ENCODE assay signal across 8 mouse cellular contexts in the genomic region with DNA sequence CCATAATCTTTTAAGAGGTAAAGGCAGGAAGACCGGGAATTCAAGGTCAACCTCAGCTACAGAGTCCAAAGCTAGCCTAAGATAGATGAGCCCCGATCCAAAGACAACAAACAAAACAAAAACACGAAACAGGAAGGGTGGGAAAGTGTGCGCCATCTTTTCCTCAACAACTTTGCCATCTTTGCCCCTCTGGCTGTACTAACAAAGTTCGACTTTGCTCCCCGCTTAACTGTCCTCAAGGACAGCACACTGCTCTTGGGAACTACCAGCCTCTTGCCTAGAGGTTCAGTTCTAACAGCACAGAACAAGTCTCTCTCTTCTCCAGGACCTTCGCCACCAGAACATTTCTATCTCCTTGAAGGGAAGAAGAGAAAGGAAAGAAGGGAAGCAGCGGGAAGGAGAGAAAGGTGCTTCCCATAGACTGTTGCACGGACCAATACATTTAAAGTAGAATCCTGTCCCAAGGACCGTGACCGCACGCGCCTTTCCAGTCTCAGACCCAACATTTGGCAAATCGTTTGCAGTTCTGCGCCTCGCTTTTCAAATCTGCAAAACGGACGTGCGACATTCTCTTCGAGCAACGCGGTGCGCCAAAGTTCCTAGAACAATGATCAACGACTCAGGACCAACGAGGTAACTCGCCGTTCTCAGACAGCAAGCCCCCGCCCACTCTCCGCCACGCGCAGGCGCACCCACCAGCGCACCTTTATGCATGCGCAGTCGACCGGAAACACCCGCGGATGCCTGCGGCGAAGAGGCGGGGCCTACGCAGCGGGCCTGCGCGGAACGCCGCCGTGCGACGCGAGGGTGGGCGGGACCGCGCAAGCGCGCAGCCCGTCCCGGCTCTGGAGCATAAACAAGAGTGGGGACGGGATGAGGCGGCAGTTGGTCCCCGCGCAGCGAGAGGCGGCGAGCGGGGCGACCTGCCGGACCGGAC. TPM values are rescaled to one million over a fixed set of nuclear protein-coding genes. Genes with fewer than 3 reads are reported as not detected.
DNase-seq lines count a peak whose midpoint lies in the region; ATAC-seq and TF ChIP-seq lines count a peak whose summit lies in the region.

No protein-coding gene starts in this region.

- H3K4me1 ChIP-seq in ES-E14 (ENCODE audit: control insufficient read depth in 2 of 2, insufficient read depth in 2 of 2, low read length in 2 of 2, poor library complexity in 1 of 2): peaks cover 0 to 10% of the 10 kb centered on the region in 2 experiments; a peak in 2 of 4 replicates
- H3K4me1 ChIP-seq in forebrain, embryonic 16.5 days (replicated peaks; ENCODE audit: control insufficient read depth, insufficient read depth, low read length): peaks cover 14% of the 10 kb centered on the region
- peaks cover 11% of the 10 kb centered on the region for H3K4me1 ChIP-seq in lung, embryonic 15.5 days

- H3K9me3 ChIP-seq in ES-E14 (ENCODE audit: control insufficient read depth, insufficient read depth, low read depth, low read length): no peaks in the 10 kb centered on the region
- no peaks in the 10 kb centered on the region for H3K9me3 ChIP-seq in forebrain, embryonic 16.5 days (ENCODE audit: control insufficient read depth, low read length)
- H3K9me3 ChIP-seq in lung, embryonic 15.5 days: no peaks in the 10 kb centered on the region

- H3K9ac ChIP-seq in ES-E14 (ENCODE audit: insufficient read depth, low read depth, low read length, poor library complexity, severe bottlenecking): peak overlapping the region; percentile 90
- H3K9ac ChIP-seq in forebrain, embryonic 16.5 days (replicated peaks; ENCODE audit: low read depth, low read length): peak overlapping the region; percentile 82
- H3K9ac ChIP-seq in lung, embryonic 15.5 days: peak overlapping the region; percentile 93

- H3K4me3 ChIP-seq in ES-E14 (ENCODE audit: insufficient read depth in 1 of 2, low read depth in 1 of 2, low read length in 2 of 2, poor library complexity in 1 of 2, severe bottlenecking in 1 of 2): peak overlapping the region; percentile 82 to 93
- H3K4me3 ChIP-seq in forebrain, embryonic 16.5 days (replicated peaks; ENCODE audit: low read length): peak overlapping the region; percentile 82
- H3K4me3 ChIP-seq in lung, embryonic 15.5 days: peak overlapping the region; percentile 89

- no peaks in the 10 kb centered on the region for H3K27me3 ChIP-seq in forebrain, embryonic 16.5 days (replicated peaks; ENCODE audit: control insufficient read depth, insufficient read depth, low read length)
- no peaks in the 10 kb centered on the region for H3K27me3 ChIP-seq in lung, embryonic 15.5 days

- peak overlapping the region; percentile 77 for H3K27ac ChIP-seq in ES-E14 (ENCODE audit: insufficient read depth, low read depth, low read length, poor library complexity, severe bottlenecking)
- H3K27ac ChIP-seq in forebrain, embryonic 16.5 days (ENCODE audit: low read length): peak overlapping the region; percentile 57
- H3K27ac ChIP-seq in lung, embryonic 15.5 days: peak overlapping the region; percentile 81

- ATAC-seq in forebrain, embryonic 16.5 days: peak; percentile 98
- peak; percentile 97 for ATAC-seq in lung, embryonic 15.5 days (ENCODE audit: borderline replicate concordance, extremely low read depth, low FRiP score, low TSS enrichment)

- peak overlapping the region; percentile 59 for H3K4me2 ChIP-seq in forebrain, embryonic 16.5 days (ENCODE audit: low read length)
- H3K4me2 ChIP-seq in lung, embryonic 15.5 days: peak overlapping the region; percentile 79

- in situ Hi-C loops in ES-E14 (cut with MboI; ENCODE audit: low sequenced_read_pairs in 2 of 2, unreplicated experiment in 2 of 2): no loop called here

- H3K36me3 ChIP-seq in ES-E14 (ENCODE audit: control insufficient read depth, insufficient read depth, low read length, poor library complexity, severe bottlenecking): peaks cover 10% of the 10 kb centered on the region; the same call in 1 of the 2 replicates
- H3K36me3 ChIP-seq in forebrain, embryonic 16.5 days (ENCODE audit: control insufficient read depth, insufficient read depth): peaks cover 6% of the 10 kb centered on the region; the same call in 1 of the 2 replicates
- no peaks in the 10 kb centered on the region for H3K36me3 ChIP-seq in lung, embryonic 15.5 days

- 1% methylated on average over 62 of the region's 69 CpGs for WGBS in forebrain, embryonic 16.5 days
- WGBS in lung, embryonic 15.5 days: under 1% methylated on average over 61 of the region's 69 CpGs

- DNase-seq in ES-E14 (ENCODE audit: low read depth, low spot score): peak; percentile 91
- peak; percentile 96 for DNase-seq in cerebellum, adult 11-12 months
- peak; percentile 97 for DNase-seq in heart, postnatal 4 days
- DNase-seq in layer of hippocampus, adult 8-10 months (ENCODE audit: low spot score in 2 of 2): peak; percentile 94 to 95
- peak; percentile 96 for DNase-seq in ovary, adult 18-20 months (ENCODE audit: low spot score)
- DNase-seq in thymus, postnatal 0 days (ENCODE audit: low spot score): peak; percentile 98

TF ChIP-seq in ES-E14, 5 proteins besides CTCF, POLR2A, EP300 and RAD21:
- TF ChIP-seq HCFC1 (IDR thresholded peaks at IDR 0.05; ENCODE audit: borderline replicate concordance, insufficient read depth, low read length) (peak; percentile 51; the same call in 1 of the 2 replicates), ZC3H11A (IDR thresholded peaks at IDR 0.05; ENCODE audit: borderline replicate concordance, low read depth, low read length) (no peak)

RNA-seq across cellular contexts. Expression of gene Wipi2, which starts 1.5 kb away (rescaled TPM):
- total RNA-seq in ES-E14 (2012; rRNA removed): 62.4 and 69.7 TPM in 2 replicates
- polyA plus RNA-seq in forebrain, embryonic 16.5 days (2015; fragmentation: Nextera tagmentation; extraction: Ambion mirVana): 50.2 and 53.3 TPM in 2 replicates
- 10 to 100 TPM; 34.7 to 35.4 TPM for total RNA-seq in heart, postnatal 4 days (2021)
- total RNA-seq in layer of hippocampus, adult 8-10 months (2022): 100 to 1,000 TPM in 1 of 4 experiments, 10 to 100 TPM in 3; 87.7 to 101 (median 92.7) TPM
- 40.8 and 44.5 TPM in 2 replicates for polyA plus RNA-seq in lung, embryonic 15.5 days (2015; fragmentation: Nextera tagmentation; extraction: Ambion mirVana)
- polyA plus RNA-seq in thymus, postnatal 0 days (2015; fragmentation: Nextera tagmentation; extraction: Ambion mirVana): 30.7 and 31.9 TPM in 2 replicates

RNA-seq across cellular contexts. Expression of gene Mmd2, which starts 20.4 kb away (rescaled TPM):
- total RNA-seq in ES-E14 (2012; rRNA removed): 1.2 and 2.2 TPM in 2 replicates
- 77.4 and 91.5 TPM in 2 replicates for polyA plus RNA-seq in forebrain, embryonic 16.5 days (2015; fragmentation: Nextera tagmentation; extraction: Ambion mirVana)
- under 1 TPM; 0.10 to 0.18 TPM for total RNA-seq in heart, postnatal 4 days (2021)
- 100 to 1,000 TPM; 134 to 158 (median 153) TPM for total RNA-seq in layer of hippocampus, adult 8-10 months (2022)
- 0.35 and 0.59 TPM in 2 replicates for polyA plus RNA-seq in lung, embryonic 15.5 days (2015; fragmentation: Nextera tagmentation; extraction: Ambion mirVana)
- polyA plus RNA-seq in thymus, postnatal 0 days (2015; fragmentation: Nextera tagmentation; extraction: Ambion mirVana): 0.07 and 0.13 TPM in 2 replicates

Comparison
In these comparisons a context has a peak if more than half of its experiments do, and no peak if none do; other contexts are left out.
1. Peak in every context shown above with its lines: DNase-seq, ATAC-seq, H3K4me3 ChIP-seq and H3K27ac ChIP-seq.
2. RNA of gene Mmd2, which starts 20.4 kb away (total RNA-seq): 134 to 158 TPM in layer of hippocampus, adult 8-10 months; 1.2 to 2.2 TPM in ES-E14 and 0.10 to 0.18 TPM in heart, postnatal 4 days; every median in the first group is over 10 times any median in the second.